Mouse (Mus musculus): ENCODE data around the gene Nudt7.

Gene Nudt7

GRCm38 (mm10) chr8:114143645-114144290, 10.4 kb downstream of the Nudt7 start:
- no peak for DNase-seq (ENCODE audit: low spot score)

GRCm38 (mm10) chr8:114153311-114154045, 20.1 kb downstream of the Nudt7 start:
- DNase-seq (ENCODE audit: low spot score) = no peak

- no peak for DNase-seq (ENCODE audit: low spot score)
Observed at GRCm38 (mm10) chr8:114158586-114158985, 25.2 kb downstream of the Nudt7 start.

GRCm38 (mm10) chr8:114159666-114160065, 26.3 kb downstream of the Nudt7 start:
- no peak for DNase-seq (ENCODE audit: low spot score)

GRCm38 (mm10) chr8:114163871-114164270, 30.5 kb downstream of the Nudt7 start:
- DNase-seq (ENCODE audit: low spot score) = no peak

- no peak for DNase-seq (ENCODE audit: low spot score)
Observed at GRCm38 (mm10) chr8:114164444-114165096, 31.2 kb downstream of the Nudt7 start.

GRCm38 (mm10) chr8:114165741-114166140, 32.4 kb downstream of the Nudt7 start:
- no peak for DNase-seq (ENCODE audit: low spot score)

GRCm38 (mm10) chr8:114176721-114177120, 43.4 kb downstream of the Nudt7 start:
- DNase-seq (ENCODE audit: low spot score) = no peak

- no peak for DNase-seq (ENCODE audit: low spot score)
Observed at GRCm38 (mm10) chr8:114193334-114193733, 60.0 kb downstream of the Nudt7 start.

GRCm38 (mm10) chr8:114198990-114199389, 65.6 kb downstream of the Nudt7 start:
- DNase-seq (ENCODE audit: low spot score) = no peak
